Mouse (Mus musculus) c-Kit-negative CD71-positive TER-119-positive erythroid progenitor cells, embryonic 14.5 days (primary cell): ENCODE measurements around the gene Gm7980.
"Not testable (repeated sequence)": the region's sequence is repeated elsewhere in the genome, so short reads cannot be mapped to it uniquely, and the experiment has no call there.

ENCODE experiments used
- DNase-seq: peaks from one replicate; pipeline ENCODE4 v3.0.0-alpha.2; 2013; ENCODE audit warnings: low read depth, low spot score

Gm7980 gene

DNA sequence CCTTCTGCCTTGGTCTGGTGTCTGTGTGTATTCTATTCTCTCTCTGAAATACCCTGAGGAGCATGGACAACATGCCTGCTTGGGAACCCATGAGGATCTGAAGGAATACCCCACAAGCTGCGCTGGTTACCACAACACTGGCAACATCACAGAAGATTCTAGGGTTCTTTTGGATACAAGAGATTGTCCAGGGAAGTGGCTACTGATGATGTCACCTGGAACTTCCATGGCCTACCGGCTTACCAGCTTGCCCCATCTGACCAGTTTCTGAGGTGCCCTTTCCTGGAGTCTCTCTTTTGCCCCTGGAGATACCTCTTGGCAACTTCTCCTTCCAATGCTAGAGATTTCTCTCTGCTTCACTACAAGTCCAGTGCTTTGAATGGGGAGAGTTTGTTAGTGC, at the start of gene Gm7980:
Gene Gm7980 (minus strand): TSS at position 101 of the 400 bp plus-strand sequence.
- not testable (repeated sequence) for DNase-seq

DNA sequence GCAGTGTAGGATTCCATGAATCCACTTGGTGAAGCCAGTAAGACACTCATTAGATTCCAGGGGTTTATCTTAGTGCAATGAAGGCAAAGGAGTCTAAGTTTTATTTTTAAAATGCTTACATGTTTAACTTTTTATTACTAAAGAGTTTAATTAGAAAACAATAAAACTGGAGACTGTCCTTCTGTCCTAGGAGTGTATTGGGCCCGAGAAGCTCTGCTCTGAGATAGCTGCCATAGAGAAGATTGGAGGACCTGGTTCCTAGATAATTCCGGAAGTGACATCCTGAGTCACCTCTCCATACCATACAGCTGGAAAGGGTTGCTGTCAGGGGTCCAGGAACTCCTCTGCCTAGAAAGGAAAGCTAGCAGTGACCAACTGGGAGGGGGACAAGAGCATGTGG, 36.6 kb upstream of the Gm7980 start, which contains the start of gene 1700024B05Rik:
Gene 1700024B05Rik (plus strand): TSS at position 301 of the 400 bp plus-strand sequence.
- not testable (repeated sequence) for DNase-seq

DNA sequence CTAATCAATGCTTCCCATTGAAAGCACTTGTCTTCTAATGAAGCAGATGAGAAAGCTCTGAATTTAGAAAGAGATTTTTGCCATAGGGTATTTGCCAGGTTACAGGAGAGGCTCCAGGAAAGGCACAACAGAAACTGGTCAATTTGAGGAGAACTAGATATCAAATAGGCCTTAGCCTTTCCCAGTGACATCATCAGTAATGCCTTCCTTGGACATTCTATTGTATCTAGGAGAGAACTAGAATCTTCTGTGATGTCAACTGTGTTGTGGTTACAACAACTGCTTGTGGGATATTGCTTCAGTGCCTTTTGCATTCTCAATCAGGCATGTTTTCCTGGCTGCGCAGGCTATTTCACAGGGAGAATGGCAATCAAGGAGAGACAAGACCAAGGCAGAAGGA, 17.6 kb upstream of the Gm7980 start, which contains the start of gene 1700049E17Rik1:
Gene 1700049E17Rik1 (plus strand): TSS at position 301 of the 400 bp plus-strand sequence.
- not testable (repeated sequence) for DNase-seq
